Mouse (Mus musculus) adrenal gland, postnatal 36 days (tissue): ENCODE measurements around the gene S100a7a. TPM values are rescaled to one million over a fixed set of nuclear protein-coding genes. Genes with fewer than 3 reads are reported as not detected.
A peak's percentile ranks its signal among the peaks of the same experiment; 100 is the strongest.

Experiments used
- DNase-seq, 2 experiments: peaks; one replicate each; pipeline ENCODE4 v3.0.0; 2021; ENCODE audit warnings: mixed read lengths in 1 of 2
- long read RNA-seq, 2 experiments: library from polyadenylated mRNA; stranded (forward); transcript quantifications; one replicate each; pipeline ENCODE4 v2.0.0; 2021; ENCODE audit warnings: borderline sequencing depth in 2 of 2
- total RNA-seq, 2 experiments: library from RNA; stranded (reverse); gene quantifications; 2 replicates each; pipeline ENCODE4 v1.2.3; 2021

S100a7a gene
- under 1 TPM in 1 of 2 experiments, not detected in 1; 0.33 TPM for total RNA-seq
- long read RNA-seq, experiment 1, partial matches to known transcripts: 0 of 1 reads
- long read RNA-seq, experiment 1, other reads (novel, unspliced or antisense): 1 of 1 reads
- long read RNA-seq, experiment 2: 0 reads

DNA sequence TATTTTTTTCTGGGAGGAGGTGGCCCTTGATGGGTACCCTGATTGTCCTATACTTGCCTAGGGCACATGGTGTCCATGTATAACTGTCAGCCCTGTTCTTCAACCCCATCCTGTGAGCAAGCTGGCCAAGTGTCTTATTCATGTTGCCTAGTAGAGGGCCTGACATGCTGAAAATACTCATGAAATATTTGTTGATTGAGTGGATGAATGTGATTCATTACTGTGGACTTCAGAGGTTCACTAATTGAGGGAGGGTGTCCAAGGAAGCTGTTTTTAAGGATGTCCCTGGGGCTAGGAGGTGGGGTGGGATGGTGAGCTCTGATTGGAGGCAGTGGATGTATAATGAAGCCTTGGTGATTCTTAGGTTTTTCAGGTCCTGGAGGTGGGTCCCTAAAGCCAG is at the start of gene S100a7a:
Gene S100a7a (plus strand): TSS at position 301 of the 400 bp plus-strand sequence.
- DNase-seq: no peak

GRCm38 (mm10) chr3:90604416-90604815 is 49.4 kb upstream of the S100a7a start:
- DNase-seq: peak; percentile 87 to 89

DNA sequence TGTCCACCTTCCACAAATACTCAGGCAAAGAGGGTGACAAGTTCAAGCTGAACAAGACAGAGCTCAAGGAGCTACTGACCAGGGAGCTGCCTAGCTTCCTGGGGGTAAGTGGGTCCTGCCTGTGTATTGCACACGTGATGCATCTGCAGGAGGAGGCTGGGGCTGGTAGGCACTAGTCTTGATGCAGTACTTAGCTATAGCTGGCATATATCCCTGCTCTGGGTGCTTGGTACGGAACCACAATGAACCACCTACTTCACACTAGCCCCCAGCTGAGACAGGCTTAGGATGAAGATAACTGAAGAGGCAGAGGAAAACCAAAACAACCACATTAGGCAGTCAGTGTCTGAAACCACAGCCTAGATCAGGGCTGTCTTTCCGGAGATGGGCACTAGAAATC is 48.8 kb upstream of the S100a7a start:
- no peak for DNase-seq

- no peak for DNase-seq
Observed at GRCm38 (mm10) chr3:90605736-90606135, 48.1 kb upstream of the S100a7a start.

DNA sequence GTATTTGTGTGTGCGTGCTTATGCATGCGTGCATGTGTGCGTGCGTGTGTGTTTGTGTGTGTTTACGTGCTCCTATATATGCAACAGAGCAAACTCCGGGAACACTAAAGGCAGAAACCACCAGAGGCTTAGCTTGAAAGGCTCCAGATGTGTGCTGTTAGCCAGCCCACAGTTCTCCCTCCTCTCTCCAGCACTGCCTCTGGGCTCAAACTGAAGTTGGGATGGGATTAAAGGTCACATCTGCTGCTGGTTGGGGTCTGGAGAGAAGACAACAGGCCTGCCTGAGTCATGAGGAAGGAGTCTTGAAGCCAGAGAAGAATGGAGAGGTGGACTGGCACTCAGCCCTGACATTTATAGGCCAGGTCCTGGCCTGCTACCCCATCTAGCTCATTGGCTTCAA is 47.6 kb upstream of the S100a7a start:
- DNase-seq: no peak

GRCm38 (mm10) chr3:90607361-90607760 is 46.5 kb upstream of the S100a7a start:
- DNase-seq: no peak

DNA sequence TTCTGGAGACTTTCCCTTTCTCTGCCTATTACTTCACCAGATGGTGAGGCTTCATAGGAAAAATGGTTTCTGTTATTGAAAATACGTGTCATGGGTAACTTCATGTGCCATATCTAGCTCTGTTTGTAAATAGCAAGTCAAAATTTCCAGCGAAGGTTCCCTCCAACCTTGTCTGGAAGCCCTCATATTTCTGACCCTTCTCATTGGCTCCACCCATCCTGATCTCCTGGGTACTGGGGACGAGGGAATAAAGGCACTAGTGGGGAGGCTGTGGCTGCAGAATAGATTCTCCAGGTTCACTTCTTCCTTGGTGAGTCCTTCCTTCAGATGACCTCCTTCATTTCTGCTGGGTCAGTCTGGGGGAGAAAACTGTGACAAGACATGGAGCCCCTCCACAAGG is 45.6 kb upstream of the S100a7a start, which contains the start of gene S100a5:
Gene S100a5 (plus strand): TSS at position 301 of the 400 bp plus-strand sequence.
- no peak for DNase-seq

GRCm38 (mm10) chr3:90609102-90609501 is 44.7 kb upstream of the S100a7a start:
- DNase-seq: no peak

- no peak for DNase-seq
Observed at GRCm38 (mm10) chr3:90611494-90611893, 42.3 kb upstream of the S100a7a start.

GRCm38 (mm10) chr3:90612061-90612460 is 41.8 kb upstream of the S100a7a start:
- DNase-seq: no peak

DNA sequence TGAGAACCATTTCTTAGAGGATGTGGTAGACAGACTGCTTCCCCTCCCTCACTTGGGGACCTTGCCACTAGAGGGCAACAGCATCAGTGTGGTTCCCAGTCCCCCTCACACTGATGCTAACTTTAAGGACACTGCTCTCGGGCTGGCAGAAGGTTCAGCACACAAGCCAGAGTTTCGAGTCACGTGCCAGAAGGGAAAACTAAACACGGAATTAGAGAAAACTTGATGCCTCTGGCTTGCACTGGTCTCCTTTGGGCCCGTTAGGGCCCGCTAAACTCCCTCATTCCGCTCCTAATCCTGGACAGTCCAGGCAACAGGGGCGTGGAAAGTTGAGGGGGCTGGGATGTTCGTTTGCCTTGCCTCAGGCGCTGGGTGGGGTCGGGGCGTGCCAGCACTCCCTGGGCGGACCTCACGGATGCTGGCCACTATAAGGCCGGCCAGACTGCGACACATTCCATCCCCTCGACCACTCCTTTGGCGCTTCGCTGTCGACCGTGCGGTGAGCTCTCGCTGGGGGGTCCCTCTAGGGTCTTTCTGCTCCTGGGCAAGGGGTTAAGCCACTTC is 41.0 kb upstream of the S100a7a start, which contains the start of gene S100a6:
Gene S100a6 (plus strand): TSS at position 155 of the 564 bp plus-strand sequence.
- DNase-seq: peak; percentile 57 to 75

DNA sequence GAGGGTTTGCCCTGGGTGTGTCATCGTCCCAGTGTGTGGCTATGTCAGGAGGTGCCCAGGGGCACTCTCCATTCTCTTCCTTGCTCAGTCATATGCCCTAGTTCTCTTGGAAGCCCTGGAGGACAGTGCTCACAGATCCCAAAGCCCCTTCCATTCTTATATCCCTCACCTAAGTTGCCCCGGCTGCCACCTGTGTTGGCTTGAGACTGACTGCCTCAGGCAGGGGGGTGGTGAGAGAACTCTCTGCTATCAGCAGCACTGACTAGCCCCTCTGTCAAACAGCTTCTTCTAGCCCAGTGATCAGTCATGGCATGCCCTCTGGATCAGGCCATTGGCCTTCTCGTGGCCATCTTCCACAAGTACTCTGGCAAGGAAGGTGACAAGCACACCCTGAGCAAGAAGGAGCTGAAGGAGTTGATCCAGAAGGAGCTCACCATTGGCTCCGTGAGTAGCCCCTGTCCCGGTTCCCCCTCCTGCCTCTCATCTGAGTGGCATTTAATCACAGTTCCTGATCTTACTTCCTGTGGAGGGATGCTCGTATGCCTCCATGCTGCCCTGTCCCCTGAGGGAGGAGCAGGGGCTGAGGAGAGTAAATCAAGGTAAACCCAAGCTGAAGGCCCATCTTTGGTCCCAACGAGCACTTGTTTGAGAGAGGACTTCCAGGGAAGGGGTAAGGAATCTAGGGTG is 40.2 kb upstream of the S100a7a start:
- no peak for DNase-seq

DNA sequence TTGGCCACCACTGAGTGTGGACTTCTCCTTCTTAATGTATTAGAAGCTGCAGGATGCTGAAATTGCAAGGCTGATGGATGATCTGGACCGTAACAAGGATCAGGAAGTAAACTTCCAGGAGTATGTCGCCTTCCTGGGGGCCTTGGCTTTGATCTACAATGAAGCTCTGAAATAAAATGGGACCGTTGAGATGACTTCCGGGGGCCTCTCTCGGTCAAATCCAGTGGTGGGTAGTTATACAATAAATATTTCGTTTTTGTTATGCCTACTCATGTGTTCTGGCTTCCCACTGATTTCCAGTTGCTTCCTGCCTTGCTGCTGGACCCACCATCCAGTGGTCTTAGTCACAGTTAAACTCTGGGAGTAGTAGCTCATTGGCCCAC is 39.7 kb upstream of the S100a7a start:
- no peak for DNase-seq

GRCm38 (mm10) chr3:90614611-90615251 is 39.1 kb upstream of the S100a7a start:
- no peak for DNase-seq

- peak; percentile 77 to 82 for DNase-seq
Observed at GRCm38 (mm10) chr3:90615415-90615814, 38.4 kb upstream of the S100a7a start.

GRCm38 (mm10) chr3:90615911-90616310 is 37.9 kb upstream of the S100a7a start:
- no peak for DNase-seq

GRCm38 (mm10) chr3:90617586-90617985 is 36.2 kb upstream of the S100a7a start:
- DNase-seq: no peak

GRCm38 (mm10) chr3:90621552-90621951 is 32.3 kb upstream of the S100a7a start:
- DNase-seq: no peak

DNA sequence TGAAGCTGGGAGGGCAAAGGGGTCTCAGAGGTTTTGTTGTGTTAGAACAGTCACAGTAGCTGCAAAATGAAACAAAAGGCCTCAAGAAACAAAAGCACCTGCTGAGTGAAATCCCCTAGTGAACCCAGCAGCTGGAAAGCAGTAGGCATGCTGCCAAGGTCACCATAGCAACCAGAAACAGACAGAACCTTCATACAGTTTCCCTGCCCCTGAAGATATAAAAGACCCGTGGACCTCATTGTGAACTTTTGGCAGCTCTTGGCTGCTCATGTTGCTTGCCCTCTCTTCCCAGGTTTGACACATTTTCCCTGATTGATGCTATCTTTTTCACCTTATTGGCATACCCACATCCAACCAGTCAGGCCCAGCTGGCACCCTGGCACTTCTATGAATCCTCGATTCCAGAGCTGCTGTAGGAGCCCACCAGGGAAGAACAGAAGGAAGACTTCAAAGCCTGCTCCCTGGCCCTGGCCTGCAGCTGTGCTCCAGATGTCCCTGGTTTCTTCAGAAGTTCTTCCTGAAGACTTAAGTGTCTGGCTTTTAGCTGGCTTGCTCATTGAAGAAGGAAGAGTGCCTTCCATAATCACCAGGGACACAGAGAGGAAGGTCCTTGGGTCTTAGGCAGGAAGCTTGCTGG is 30.3 kb upstream of the S100a7a start:
- DNase-seq: peak; percentile 74 to 79

DNA sequence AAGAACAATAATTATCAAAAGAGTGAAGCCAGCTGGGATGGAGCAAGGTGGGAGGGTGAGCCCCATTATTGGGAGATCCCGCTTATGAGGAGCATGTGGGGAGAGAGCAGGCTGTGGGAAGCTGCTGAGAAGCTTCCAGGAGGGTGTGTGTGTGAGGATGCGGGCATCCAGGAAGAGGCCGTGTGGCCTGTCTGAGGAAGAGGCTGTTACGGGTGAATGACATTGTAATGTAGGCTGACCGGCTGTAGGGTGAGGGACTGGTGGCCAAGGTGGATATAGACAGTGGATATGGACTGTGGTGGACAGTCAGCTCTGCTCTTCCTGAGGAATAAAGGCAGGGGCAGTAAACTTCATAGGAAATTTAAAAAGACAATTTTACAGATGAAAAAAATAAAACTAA is 28.3 kb upstream of the S100a7a start:
- DNase-seq: no peak

GRCm38 (mm10) chr3:90626266-90627021 is 27.4 kb upstream of the S100a7a start:
- no peak for DNase-seq

GRCm38 (mm10) chr3:90627366-90627765 is 26.5 kb upstream of the S100a7a start:
- DNase-seq: no peak
